Mouse (Mus musculus) frontal cortex, postnatal 10 days (tissue): ENCODE measurements at regions not wholly inside any gene's neighbourhood (a gene's known extent, or its start where the extent isn't known, plus 50 kb on each side); places are given as distances from the start of the nearest gene placed in this dataset.
A peak's percentile ranks its signal among the peaks of the same experiment; 100 is the strongest.

ENCODE experiments used
- DNase-seq, 2 experiments: peaks; one replicate each; pipeline ENCODE4 v3.0.0; 2022; ENCODE audit warnings: low spot score in 2 of 2, mixed read lengths in 1 of 2

DNA sequence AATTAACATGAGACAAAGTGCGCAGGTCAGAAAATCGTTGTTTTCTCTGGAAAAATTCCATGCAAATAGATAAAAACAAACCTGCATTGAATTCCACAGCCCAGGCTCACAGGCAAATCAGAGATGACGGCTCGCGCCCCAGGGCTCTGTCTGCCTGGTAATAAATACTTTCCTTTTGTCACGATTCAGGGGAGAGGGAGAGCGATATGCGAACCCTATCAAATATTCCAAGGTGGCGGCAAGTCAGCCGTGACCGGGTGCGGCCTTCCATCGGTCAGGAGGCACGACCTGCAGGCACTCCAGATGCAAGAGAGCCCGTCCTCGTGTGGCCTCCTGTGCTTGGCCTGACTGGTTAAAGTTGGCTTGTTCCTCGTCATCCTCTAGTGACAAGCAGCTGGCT lies 94.5 kb upstream of the Gsc start:
- no peak for DNase-seq

DNA sequence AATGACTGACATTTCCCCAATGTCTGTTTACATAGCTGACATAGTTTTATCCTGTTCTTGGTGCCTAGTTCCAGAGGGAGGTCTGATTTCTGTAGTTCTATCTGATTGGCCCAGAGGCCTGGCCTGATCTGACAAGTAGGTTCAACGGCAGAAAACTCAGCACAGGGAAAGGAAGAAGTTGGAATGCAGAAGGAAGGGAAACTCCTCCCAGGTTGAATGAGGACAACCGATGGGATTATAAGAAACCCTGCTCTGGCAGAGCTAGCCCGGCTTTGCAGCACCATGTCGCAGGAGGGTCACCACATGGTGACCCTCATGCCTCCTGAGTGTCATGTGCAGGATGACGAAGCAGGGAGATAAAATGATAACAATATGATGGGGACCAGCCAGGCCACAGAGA lies 89.8 kb upstream of the Gsc start:
- DNase-seq = no peak

DNA sequence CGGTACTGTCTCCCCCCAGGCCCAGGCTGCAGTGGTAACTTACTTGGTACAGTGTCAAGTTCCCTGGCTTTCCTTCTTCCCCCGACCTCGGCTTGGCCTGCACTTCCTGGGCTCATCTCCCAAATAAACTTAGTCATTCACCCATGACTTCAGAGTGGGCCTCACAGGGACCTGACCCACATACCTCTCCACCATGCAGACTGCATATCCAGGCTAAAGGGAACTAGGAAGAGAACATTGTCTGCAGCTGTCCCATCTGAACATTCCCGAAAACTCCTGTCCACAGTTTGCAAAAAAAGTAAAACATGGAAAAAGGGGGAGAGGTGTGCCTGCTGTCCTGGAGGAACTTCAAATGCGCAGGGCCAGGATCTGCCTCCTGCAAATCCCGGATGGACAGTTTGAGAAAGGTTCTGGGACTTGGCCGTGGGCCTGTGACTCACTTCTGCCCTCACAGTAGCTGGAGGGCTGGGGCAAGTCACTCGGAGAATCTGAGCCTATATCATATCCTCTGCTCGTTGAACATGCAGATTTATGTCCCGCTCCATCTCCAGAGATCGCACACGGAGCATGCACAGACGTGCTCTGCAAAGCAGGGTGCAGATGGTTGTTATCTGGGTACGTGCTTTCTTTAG lies 87.9 kb upstream of the Gsc start:
- no peak for DNase-seq

DNA sequence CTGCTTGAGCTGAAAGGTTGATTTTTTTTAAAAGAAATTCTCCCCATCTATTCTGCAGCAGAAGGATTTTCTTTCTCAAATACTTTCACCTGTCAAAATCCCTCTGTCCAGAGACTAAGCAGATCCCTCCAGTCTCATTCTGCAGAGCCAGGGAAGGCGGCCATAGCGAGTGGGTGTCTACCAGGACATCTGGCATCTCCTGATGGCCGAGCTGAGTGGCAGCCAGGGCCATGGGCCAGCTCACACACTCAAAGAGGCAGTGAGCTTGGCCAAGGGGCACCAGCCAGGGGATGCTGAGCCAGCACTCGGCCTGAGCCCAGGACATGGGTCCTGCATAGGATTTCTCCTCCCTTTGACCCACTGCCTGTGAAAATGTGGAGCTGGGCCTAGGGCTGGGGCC lies 84.6 kb upstream of the Gsc start:
- DNase-seq = peak; percentile 41 to 45

DNA sequence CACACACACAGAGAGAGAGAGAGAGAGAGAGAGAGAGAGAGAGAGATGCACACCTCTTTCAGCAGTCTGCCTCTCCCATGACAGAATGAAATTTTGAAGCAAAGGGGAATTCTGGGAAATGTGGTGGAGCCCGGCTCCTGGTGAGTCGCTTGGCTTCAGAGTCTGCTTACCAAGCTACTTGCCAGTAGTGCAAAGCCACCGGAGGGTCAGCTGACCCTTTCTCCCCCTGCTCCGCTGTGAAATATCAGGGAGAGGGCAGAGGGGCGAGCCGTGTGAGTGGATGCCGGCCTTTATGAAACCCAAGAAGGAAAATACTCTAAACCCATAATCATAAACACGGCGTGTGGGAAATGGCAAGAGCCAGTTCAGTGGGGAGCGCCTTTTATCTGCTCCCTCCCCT lies 84.2 kb upstream of the Gsc start:
- no peak for DNase-seq

DNA sequence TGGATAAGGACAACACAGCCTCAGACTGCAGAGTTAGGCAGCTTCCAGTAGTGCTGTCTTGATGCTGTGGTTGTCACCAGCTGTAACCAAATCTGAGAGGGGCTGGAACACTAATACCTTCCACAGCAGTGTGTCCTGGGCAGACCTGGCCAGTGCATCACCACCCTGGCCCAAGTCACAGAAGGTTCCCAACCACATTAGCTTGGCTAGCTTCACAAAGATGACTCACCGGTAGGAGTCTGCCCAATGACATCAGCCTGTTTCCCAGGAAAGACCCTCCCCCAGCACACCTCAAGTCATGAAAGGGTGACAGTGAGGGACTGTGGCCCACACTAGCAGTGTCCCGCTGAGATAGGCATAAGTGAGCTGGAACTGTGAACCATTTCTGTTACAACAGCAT lies 75.5 kb upstream of the Gsc start:
- no peak for DNase-seq

DNA sequence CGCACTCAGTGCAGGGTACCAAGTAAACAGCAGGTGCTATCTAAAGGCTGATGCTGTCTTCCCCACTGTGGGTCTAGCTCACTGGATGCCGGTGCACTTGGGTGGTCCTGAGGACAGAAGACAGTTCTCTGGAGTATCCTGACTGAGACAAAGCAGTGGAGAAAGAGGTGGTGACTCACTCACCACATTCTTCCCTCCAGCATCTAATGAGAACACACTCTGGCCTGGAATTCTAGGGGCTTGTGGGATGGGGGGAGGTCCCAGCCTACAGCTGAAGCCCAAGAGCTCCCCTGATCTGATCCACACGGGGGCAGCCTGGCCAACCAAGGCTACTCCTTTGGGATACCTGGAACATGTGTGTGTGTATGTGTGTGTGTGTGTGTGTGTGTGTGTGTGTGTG lies 74.4 kb upstream of the Gsc start:
- DNase-seq = no peak

DNA sequence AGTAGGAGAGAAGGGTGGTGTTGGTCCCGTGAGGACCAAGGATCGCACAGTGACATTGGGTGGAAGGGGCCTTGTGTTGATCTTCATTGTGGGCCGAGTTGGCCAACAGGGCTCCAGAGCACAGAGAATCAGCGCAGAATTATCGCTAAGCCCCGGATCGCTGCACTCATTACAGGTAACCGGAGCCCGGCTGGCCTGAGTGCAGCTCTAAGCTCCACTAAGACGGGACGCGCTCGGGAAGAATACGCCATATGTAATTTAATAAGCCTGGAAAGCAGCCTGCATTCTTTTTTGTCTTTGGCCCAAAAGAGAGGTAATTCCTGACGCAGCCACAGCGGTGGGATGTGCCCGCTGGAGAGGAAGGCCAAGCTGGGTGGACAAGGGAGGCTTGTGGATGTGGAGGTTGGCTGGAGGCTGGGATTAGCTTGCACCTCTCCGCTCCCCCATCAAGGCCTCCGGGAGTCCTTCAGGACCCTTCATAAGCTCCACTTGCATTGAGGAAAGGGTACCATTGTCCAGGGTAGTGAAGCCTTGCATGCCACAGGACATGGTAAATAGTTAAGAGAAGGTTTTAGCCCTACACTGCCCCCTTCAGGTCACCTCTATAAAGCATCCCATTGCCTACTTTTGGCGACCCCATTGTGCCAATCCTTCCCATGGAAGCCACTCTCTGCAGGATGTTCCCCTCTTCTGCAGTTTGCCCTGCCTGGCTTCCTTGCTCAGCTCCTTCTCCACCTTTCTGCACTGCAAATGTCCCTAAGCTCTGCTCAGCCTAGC lies 73.1 kb upstream of the Gsc start:
- no peak for DNase-seq

DNA sequence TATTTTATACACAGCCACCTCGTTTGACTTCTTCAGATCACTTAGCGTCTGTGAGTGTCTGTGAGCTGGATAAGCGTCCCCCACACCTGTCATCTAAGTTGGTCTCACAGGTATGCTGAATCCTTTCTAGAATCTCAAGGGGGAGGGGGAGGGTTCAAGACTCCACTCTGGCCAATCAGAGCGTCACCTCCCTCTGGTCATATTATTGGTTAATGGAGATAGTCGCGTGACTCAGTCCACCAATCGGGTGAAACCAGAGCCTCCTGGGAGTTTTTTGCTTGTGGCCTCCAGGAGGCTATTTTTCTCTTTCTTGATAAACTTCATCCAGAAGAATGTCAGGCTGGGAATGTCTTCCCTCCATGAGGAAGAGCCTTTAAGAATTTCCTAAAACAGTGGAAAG lies 66.8 kb upstream of the Gsc start:
- DNase-seq = no peak

DNA sequence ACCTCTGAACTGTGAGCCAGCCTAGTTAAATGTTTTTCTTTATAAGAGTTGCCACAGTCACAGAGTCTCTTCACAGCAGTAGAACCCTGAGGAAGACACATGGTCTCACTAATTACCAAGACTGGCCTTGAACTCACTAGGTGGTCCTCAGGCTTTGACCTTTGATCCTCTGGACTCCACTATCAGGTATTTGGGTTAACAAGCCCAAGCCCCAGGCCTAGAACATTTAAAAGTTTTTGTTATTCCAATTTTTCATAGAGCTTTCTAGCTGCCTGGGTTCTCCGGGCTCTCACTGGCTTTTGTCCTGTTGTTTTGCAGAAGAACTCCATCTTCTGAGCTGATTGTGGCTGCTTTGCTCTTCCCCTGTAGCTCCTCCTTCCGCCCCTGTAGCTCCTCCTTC lies 65.3 kb upstream of the Gsc start:
- no peak for DNase-seq

DNA sequence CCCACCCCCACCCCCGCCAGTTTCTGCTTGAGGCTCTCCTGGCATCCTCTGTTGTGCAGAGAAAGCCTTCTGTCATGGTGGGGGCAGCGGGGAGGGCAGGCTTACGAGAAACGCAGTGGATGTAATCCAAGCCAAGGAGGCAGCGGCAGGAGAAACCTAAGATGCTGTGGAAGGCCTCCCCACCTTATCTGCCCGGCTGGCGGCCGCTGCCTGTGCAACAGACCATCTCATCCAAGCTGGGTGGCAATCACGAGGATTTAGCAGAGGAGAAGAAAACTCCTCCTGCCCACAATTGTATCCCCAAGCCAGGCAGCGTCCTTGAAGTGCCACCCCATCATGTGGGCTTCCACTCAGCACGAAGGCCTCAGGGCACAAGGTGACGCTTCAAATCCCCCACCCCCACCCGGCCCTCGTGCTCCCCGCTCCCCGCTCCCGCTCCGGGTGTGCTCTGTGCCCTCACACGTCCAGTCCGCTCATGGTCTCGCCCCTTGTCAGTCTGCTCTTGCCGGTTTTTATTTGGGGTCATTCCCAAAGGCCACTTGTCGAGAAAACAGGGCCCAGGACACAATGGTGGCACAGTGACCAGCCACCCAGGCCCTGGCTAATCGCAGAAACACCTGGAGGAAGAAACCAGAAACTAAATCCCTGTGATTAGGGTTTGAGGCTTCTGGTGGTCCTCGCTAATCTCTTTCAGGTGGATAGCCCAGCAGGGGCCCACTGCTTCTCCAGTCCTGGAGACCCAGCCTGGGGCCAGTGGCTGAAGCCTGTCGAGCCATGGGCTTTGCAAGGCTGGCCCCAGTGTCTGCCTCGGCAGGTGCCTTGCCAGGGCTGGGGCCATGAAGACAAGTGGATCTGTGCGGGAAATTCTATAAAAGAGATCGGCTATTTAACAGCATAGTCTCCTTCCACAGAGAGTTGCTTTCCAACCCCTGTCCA lies 58.6 kb upstream of the Gsc start:
- no peak for DNase-seq

DNA sequence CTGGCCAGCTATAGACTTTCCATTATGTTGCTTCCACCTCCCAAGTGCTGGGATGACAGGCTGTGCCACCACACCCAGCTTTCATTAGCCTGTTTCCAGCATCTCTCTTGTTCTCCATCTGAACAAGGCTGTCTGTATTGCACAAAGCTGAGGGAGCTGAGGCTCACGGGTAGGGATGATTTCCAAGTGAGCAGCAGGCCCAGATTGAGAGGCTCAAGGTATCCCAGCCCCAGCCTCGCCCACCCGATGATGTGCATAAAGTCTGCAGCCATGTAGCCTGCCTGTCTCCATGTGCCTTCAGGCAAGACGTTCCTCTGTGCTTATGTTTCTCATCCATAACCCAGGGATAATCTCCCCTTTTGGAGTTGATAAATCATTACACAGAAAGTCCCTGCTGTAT lies 57.5 kb upstream of the Gsc start:
- no peak for DNase-seq
